Mouse (Mus musculus): ENCODE results near the gene Olfr1258. TPM values are rescaled to one million over a fixed set of nuclear protein-coding genes. Genes with fewer than 3 reads are reported as not detected.
"Not testable (repeated sequence)": the region's sequence is repeated elsewhere in the genome, so short reads cannot be mapped to it uniquely, and the experiment has no call there.

The Olfr1258 gene
- polyA plus RNA-seq (2012; ENCODE audit: insufficient read depth, insufficient read length, missing spikeins) = not detected in 2 replicates

- no peaks in the 10 kb centered on the region for H3K4me1 ChIP-seq (ENCODE audit: control insufficient read depth, insufficient read depth, low read length)
- H3K4me3 ChIP-seq (ENCODE audit: insufficient read depth, low read length) = no peak within 1 kb of the TSS
- H3K27ac ChIP-seq (ENCODE audit: insufficient read depth, low read depth, low read length) = no peak within 1 kb of the TSS
- no peak for TF ChIP-seq POLR2A (IDR thresholded peaks at IDR 0.05; ENCODE audit: borderline replicate concordance, low read depth, low read length)
- no peak for TF ChIP-seq CTCF (IDR thresholded peaks at IDR 0.05; ENCODE audit: low read depth, low read length)
These were observed at the start of gene Olfr1258 for GRCm38 (mm10) chr2:89927009-89927408. Gene Olfr1258 (plus strand): TSS chr2:89927309.

DNA sequence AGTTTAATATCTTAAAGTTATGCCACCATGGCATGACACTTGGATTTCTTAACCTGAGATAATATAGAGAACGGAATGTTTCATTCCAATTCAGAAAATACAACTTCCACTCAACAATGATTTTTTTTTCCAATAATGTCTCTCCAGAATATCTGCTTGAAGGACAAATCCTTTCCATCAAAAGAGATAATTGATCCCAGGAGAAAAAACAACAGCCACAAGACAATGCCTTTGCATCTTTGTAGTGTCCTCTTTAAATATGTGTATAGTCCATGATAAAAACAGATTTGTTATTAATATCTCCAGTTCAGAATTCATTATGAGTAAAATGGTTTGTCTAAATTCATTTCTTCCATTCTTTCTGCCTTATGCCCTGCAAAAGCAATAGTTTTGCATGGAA lies 49.0 kb upstream of the Olfr1258 start, which contains the start of gene Olfr1257:
Gene Olfr1257 (plus strand): TSS at position 301 of the 400 bp plus-strand sequence.
- TF ChIP-seq CTCF (IDR thresholded peaks at IDR 0.05; ENCODE audit: low read depth, low read length) (no peak), POLR2A (IDR thresholded peaks at IDR 0.05; ENCODE audit: borderline replicate concordance, low read depth, low read length) (no peak)
- no peaks in the 10 kb centered on the region for H3K4me1 ChIP-seq (ENCODE audit: control insufficient read depth, insufficient read depth, low read length)
- H3K4me3 ChIP-seq (ENCODE audit: insufficient read depth, low read length) = no peak within 1 kb of the TSS
- H3K27ac ChIP-seq (ENCODE audit: insufficient read depth, low read depth, low read length) = no peak within 1 kb of the TSS

GRCm38 (mm10) chr2:89912616-89913015 lies 14.5 kb upstream of the Olfr1258 start:
- H3K4me3 ChIP-seq (ENCODE audit: insufficient read depth, low read length); H3K27ac ChIP-seq (ENCODE audit: insufficient read depth, low read depth, low read length); H3K4me1 ChIP-seq (ENCODE audit: control insufficient read depth, insufficient read depth, low read length): not testable (repeated sequence)

- Histone ChIP-seq H3K4me3 (ENCODE audit: insufficient read depth, low read length) (no peak within 1 kb of the TSS), H3K4me1 (ENCODE audit: control insufficient read depth, insufficient read depth, low read length) (no peaks in the 10 kb centered on the region), H3K27ac (ENCODE audit: insufficient read depth, low read depth, low read length) (no peak within 1 kb of the TSS)
- TF ChIP-seq CTCF (IDR thresholded peaks at IDR 0.05; ENCODE audit: low read depth, low read length) (no peak), POLR2A (IDR thresholded peaks at IDR 0.05; ENCODE audit: borderline replicate concordance, low read depth, low read length) (no peak)
These were observed 21.5 kb downstream of the Olfr1258 start, which contains the start of gene Olfr1259 for GRCm38 (mm10) chr2:89948564-89948963. Gene Olfr1259 (minus strand): TSS chr2:89948664.

DNA sequence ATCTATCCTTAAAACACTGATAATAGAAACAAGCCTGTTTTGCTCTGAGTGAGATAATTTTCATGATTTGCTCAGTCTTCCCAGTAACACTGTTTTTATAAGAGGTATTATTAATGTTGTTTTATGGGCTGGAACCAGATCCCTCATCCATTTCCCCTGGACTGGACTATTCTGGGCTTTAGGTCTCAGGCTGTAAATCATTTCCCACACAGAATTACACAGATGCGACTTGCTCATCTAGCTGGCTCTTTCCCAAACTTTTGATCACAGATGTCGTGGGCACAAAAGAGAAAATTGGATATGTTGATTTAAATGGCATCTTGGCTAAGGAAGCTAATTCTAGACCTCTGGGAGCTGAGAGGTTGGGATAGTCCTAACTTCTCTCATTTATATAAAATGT lies 47.1 kb downstream of the Olfr1258 start, which contains the start of gene Olfr1260:
Gene Olfr1260 (plus strand): TSS at position 157 of the 400 bp plus-strand sequence.
- Histone ChIP-seq H3K27ac (ENCODE audit: insufficient read depth, low read depth, low read length) (no peak within 1 kb of the TSS), H3K4me3 (ENCODE audit: insufficient read depth, low read length) (no peak within 1 kb of the TSS), H3K4me1 (ENCODE audit: control insufficient read depth, insufficient read depth, low read length) (no peaks in the 10 kb centered on the region)
- no peak for TF ChIP-seq POLR2A (IDR thresholded peaks at IDR 0.05; ENCODE audit: borderline replicate concordance, low read depth, low read length)
- no peak for TF ChIP-seq CTCF (IDR thresholded peaks at IDR 0.05; ENCODE audit: low read depth, low read length)

DNA sequence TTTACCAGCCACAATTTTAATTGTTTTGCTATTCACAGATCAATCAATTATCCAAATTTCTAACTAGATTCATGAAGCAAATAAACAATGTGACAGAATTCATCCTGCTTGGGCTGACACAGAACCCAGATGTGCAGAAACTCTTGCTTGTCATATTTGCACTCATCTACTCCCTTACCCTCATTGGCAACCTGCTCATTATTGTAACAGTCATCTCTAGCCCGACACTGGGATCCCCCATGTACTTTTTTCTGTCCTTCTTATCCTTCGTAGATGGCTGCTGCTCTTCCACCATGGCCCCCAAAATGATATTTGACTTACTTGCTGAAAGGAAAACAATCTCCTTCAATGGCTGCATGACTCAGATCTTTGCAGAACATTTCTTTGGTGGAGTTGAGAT lies 50.6 kb downstream of the Olfr1258 start:
- no peaks in the 10 kb centered on the region for H3K4me1 ChIP-seq (ENCODE audit: control insufficient read depth, insufficient read depth, low read length)
- TF ChIP-seq POLR2A (IDR thresholded peaks at IDR 0.05; ENCODE audit: borderline replicate concordance, low read depth, low read length) (no peak), CTCF (IDR thresholded peaks at IDR 0.05; ENCODE audit: low read depth, low read length) (no peak)
- H3K4me3 ChIP-seq (ENCODE audit: insufficient read depth, low read length) = no peak overlapping the region
- H3K27ac ChIP-seq (ENCODE audit: insufficient read depth, low read depth, low read length) = no peak overlapping the region

Other genes starting within 250 kb of the Olfr1258 start
- gene Olfr1252, start 202.3 kb upstream of the Olfr1258 start, polyA plus RNA-seq (2012; ENCODE audit: insufficient read depth, insufficient read length, missing spikeins) = not detected in 2 replicates
- not detected in 2 replicates for gene Olfr1253, start 170.2 kb upstream of the Olfr1258 start, polyA plus RNA-seq (2012; ENCODE audit: insufficient read depth, insufficient read length, missing spikeins)
- 0.25 TPM in 1 of 2 replicates, not detected in the other for gene Olfr1254, start 133.7 kb upstream of the Olfr1258 start, polyA plus RNA-seq (2012; ENCODE audit: insufficient read depth, insufficient read length, missing spikeins)
- not detected in 2 replicates for gene Olfr1255, start 115.3 kb upstream of the Olfr1258 start, polyA plus RNA-seq (2012; ENCODE audit: insufficient read depth, insufficient read length, missing spikeins)
- not detected in 2 replicates for gene Olfr1256, start 85.8 kb upstream of the Olfr1258 start, polyA plus RNA-seq (2012; ENCODE audit: insufficient read depth, insufficient read length, missing spikeins)
- not detected in 2 replicates for gene Olfr48, start 79.1 kb upstream of the Olfr1258 start, polyA plus RNA-seq (2012; ENCODE audit: insufficient read depth, insufficient read length, missing spikeins)
- gene Olfr1257, start 48.9 kb upstream of the Olfr1258 start, polyA plus RNA-seq (2012; ENCODE audit: insufficient read depth, insufficient read length, missing spikeins) = not detected in 2 replicates
- gene Olfr1259, start 21.4 kb downstream of the Olfr1258 start, polyA plus RNA-seq (2012; ENCODE audit: insufficient read depth, insufficient read length, missing spikeins) = not detected in 2 replicates
- gene Olfr1260, start 47.0 kb downstream of the Olfr1258 start, polyA plus RNA-seq (2012; ENCODE audit: insufficient read depth, insufficient read length, missing spikeins) = not detected in 2 replicates
- gene Olfr1261, start 63.9 kb downstream of the Olfr1258 start, polyA plus RNA-seq (2012; ENCODE audit: insufficient read depth, insufficient read length, missing spikeins) = not detected in 2 replicates
- gene Olfr1262, start 72.8 kb downstream of the Olfr1258 start, polyA plus RNA-seq (2012; ENCODE audit: insufficient read depth, insufficient read length, missing spikeins) = not detected in 2 replicates
- not detected in 2 replicates for gene Olfr1263, start 84.8 kb downstream of the Olfr1258 start, polyA plus RNA-seq (2012; ENCODE audit: insufficient read depth, insufficient read length, missing spikeins)
- not detected in 2 replicates for gene Olfr1264, start 98.3 kb downstream of the Olfr1258 start, polyA plus RNA-seq (2012; ENCODE audit: insufficient read depth, insufficient read length, missing spikeins)
- gene Olfr1265, start 108.0 kb downstream of the Olfr1258 start, polyA plus RNA-seq (2012; ENCODE audit: insufficient read depth, insufficient read length, missing spikeins) = not detected in 2 replicates
- not detected in 2 replicates for gene Olfr140, start 136.3 kb downstream of the Olfr1258 start, polyA plus RNA-seq (2012; ENCODE audit: insufficient read depth, insufficient read length, missing spikeins)
- not detected in 2 replicates for gene Olfr1269, start 194.1 kb downstream of the Olfr1258 start, polyA plus RNA-seq (2012; ENCODE audit: insufficient read depth, insufficient read length, missing spikeins)
- gene Olfr32, start 215.0 kb downstream of the Olfr1258 start, polyA plus RNA-seq (2012; ENCODE audit: insufficient read depth, insufficient read length, missing spikeins) = not detected in 2 replicates
- gene Olfr1270, start 225.8 kb downstream of the Olfr1258 start, polyA plus RNA-seq (2012; ENCODE audit: insufficient read depth, insufficient read length, missing spikeins) = not detected in 2 replicates

Data from bone marrow macrophage, adult 2 months (primary cell).